Mouse (Mus musculus) stomach, postnatal 0 days (tissue): ENCODE results near the gene Six5.

Experiments
- CTCF ChIP-seq: IDR thresholded peaks from 2 replicates; pipeline ENCODE4 v1.5.1; 2016; ENCODE audit warnings: antibody characterized with exemption, low read depth, mild to moderate bottlenecking, moderate library complexity
- EP300 ChIP-seq: optimal IDR thresholded peaks from 2 replicates; pipeline ENCODE3; 2016; ENCODE audit warnings: antibody characterized with exemption

DNA sequence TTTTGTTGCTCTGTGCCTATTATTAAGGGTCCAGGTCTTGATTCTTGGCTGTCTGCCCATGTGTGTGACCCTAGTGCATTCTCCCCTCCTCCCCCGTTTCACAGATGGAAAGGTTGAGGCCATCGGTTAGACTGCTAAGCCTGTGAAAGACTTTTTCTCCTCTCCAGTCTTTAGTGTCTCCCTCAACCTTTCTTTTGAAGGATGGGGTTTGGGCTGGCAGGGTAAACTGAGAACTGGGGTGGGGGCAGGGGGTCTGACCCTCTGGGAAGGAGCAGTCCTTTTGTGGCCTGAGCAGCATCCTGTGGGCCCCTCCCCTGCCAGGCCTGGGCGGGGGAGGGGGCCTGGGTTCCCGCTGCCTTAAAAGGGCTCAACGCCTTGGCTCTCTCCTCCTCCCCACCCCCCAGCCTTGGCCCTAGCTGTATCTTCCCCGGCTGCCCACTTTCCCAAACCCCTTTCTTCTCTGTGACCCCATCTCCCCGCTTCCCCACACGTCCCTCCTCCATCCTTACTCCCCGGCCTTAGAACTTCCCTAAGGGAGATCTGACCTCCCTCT, 9.4 kb upstream of the Six5 start:
- TF ChIP-seq CTCF, result no peak
- TF ChIP-seq EP300, result no peak
